Mouse (Mus musculus) layer of hippocampus, postnatal 10 days (tissue): Measurements from ENCODE around the gene Snf8. TPM values are rescaled to one million over a fixed set of nuclear protein-coding genes. Genes with fewer than 3 reads are reported as not detected.

Experiments
- DNase-seq, 2 experiments: peaks; one replicate each; pipeline ENCODE4 v3.0.0; 2021; ENCODE audit warnings: low spot score in 2 of 2
- total RNA-seq, 2 experiments: library from RNA; stranded (reverse); gene quantifications; 2 replicates each; pipeline ENCODE4 v1.2.3; 2021

The Snf8 gene
- total RNA-seq, 2 experiments from 2014 or later: 91.6 to 93.2 TPM

- DNase-seq: no peak
Observed at GRCm38 (mm10) chr11:96071013-96071412, 36.3 kb downstream of the Snf8 start.

- DNase-seq: no peak
Observed at GRCm38 (mm10) chr11:96073295-96073993, 38.8 kb downstream of the Snf8 start.

- peak in 1 of 2 experiments; percentile 42 for DNase-seq
Observed at GRCm38 (mm10) chr11:96074351-96075176, 39.9 kb downstream of the Snf8 start.

- DNase-seq: no peak
Observed at GRCm38 (mm10) chr11:96075177-96075508, 40.5 kb downstream of the Snf8 start.

GRCm38 (mm10) chr11:96075509-96076220 lies 41.0 kb downstream of the Snf8 start, which contains the start of gene Atp5g1:
Gene Atp5g1 (minus strand): TSS chr11:96075670.
- DNase-seq: peak; percentile 97 to 98

GRCm38 (mm10) chr11:96076221-96077105 lies 41.8 kb downstream of the Snf8 start:
- no peak for DNase-seq

- DNase-seq: no peak
Observed at GRCm38 (mm10) chr11:96080736-96081135, 46.1 kb downstream of the Snf8 start.

- DNase-seq: no peak
Observed at GRCm38 (mm10) chr11:96082682-96083081, 48.0 kb downstream of the Snf8 start.

GRCm38 (mm10) chr11:96087981-96088380 lies 53.3 kb downstream of the Snf8 start:
- no peak for DNase-seq

- no peak for DNase-seq
Observed at GRCm38 (mm10) chr11:96091073-96091472, 56.4 kb downstream of the Snf8 start.

- no peak for DNase-seq
Observed at GRCm38 (mm10) chr11:96092674-96093291, 58.1 kb downstream of the Snf8 start.

GRCm38 (mm10) chr11:96093361-96093760 lies 58.7 kb downstream of the Snf8 start:
- peak; percentile 45 to 51 for DNase-seq

Other genes starting within 250 kb of the Snf8 start
- 10 to 100 TPM; 17.8 to 21.3 TPM for gene Phospho1, start 210.4 kb upstream of the Snf8 start, total RNA-seq
- gene Gngt2, start 197.7 kb upstream of the Snf8 start, total RNA-seq: 1 to 10 TPM; 2.1 to 2.6 TPM
- gene Abi3, start 192.4 kb upstream of the Snf8 start, total RNA-seq: 1 to 10 TPM; 3.7 to 4.4 TPM
- gene B4galnt2, start 120.0 kb upstream of the Snf8 start, total RNA-seq: not detected
- gene Igf2bp1, start 28.9 kb upstream of the Snf8 start, total RNA-seq: under 1 TPM; 0.47 to 0.50 TPM
- gene Gip, start 10.3 kb upstream of the Snf8 start, total RNA-seq: not detected
- gene Ube2z, start 30.5 kb downstream of the Snf8 start, total RNA-seq: 10 to 100 TPM; 56.6 to 57.8 TPM
- 100 to 1,000 TPM; 583 to 624 TPM for gene Atp5g1, start 40.8 kb downstream of the Snf8 start, total RNA-seq
- gene Calcoco2, start 77.1 kb downstream of the Snf8 start, total RNA-seq: not detected
- under 1 TPM; 0.42 to 0.55 TPM for gene Ttll6, start 98.9 kb downstream of the Snf8 start, total RNA-seq
- not detected for gene Hoxb13, start 159.4 kb downstream of the Snf8 start, total RNA-seq
- not detected for gene Hoxb9, start 236.6 kb downstream of the Snf8 start, total RNA-seq
- gene Hoxb8, start 247.0 kb downstream of the Snf8 start, total RNA-seq: not detected